Mouse (Mus musculus): ENCODE results near the gene Tlr9.

The Tlr9 gene

DNA sequence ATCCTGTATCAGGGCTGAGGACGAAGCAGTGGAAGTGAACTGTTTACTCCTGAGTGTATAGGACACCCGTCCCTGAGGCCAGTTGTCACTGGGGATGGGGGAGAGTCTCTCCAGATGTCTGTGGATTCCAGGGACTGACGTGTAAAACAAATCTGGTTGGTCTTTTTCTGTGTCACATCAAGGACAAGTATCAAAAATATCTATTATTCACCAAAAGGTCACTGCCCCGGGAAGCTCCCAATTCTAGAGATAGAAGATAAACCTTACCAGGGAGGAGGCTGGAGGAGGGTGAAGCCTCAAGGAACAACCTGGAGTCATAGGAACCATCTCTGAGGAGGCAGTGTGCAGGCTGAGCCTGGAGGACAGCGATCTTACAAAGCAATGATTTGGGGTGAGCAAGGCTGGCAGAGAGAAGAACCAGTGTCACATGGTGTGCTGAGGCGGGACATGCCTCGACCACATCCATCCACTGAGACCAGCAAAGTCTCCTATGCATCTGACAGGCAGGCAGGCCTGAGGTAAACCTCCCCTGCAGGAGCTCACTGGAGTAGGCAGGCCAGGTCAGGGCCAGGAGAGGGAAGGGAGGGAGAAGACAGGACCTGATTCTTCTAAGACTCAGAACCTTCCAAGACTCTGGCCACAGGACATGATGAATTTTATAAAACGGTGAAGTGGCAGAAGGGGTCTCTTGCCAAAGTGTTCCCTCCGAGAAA is 46.8 kb downstream of the Tlr9 start:
- DNase-seq, result no peak

DNA sequence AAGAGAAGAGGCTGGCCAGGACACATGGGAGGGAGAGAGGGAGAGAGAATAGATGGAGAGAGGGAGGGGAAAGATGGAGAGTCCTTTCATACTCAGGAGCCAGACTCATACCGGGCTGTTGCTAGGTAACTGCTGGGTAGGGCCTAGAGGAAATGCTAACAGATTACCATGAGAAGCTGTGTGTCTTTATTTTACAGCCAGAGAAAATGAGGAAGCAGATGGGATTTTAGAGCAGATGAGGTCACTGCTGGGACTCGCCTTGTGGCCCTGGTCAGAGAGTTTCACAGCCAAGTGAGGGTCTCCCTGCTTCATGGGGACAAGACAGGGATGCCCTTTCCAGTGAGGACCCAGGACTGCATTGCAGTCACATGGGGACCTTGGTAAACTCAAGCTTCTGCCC is 47.5 kb downstream of the Tlr9 start:
- no peak for DNase-seq

DNA sequence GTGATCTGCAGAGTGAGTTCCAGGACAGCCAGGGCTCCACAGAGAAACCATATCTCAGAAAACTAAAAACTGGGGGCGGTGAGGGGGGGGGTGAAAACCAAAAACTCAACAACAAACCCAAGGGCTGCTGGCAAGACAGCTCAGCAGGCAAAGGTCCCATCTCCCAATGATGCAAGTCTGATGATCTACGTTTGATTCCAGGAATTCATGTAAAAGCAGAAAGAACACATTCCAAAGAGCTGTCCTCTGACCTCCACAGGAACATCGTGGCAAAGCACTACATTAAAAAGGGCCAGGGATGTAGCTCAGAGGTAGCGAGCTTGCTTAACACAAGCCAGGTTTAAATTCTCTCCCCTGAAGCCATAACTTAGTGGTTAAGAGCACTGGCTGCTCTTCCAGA is 48.3 kb downstream of the Tlr9 start:
- no peak for DNase-seq

DNA sequence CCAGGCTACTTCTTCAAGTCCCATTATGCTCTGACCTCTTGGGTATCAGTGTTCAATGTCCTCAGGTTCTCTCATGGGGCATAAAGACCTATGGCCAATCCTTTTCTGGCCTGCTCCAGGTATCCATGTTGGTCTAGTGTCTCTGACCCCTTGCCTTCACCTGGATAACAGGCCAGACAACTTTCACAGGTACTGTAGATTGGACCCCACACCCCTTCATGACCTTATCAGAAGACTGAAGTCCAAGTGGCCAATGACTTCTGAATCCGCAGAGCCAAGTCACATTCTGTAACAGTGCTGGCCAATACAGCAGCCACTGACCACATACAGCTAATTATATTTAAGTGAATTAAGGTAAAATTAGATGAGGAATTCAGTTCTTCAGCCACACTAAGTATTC is 49.9 kb downstream of the Tlr9 start:
- DNase-seq, result no peak

DNA sequence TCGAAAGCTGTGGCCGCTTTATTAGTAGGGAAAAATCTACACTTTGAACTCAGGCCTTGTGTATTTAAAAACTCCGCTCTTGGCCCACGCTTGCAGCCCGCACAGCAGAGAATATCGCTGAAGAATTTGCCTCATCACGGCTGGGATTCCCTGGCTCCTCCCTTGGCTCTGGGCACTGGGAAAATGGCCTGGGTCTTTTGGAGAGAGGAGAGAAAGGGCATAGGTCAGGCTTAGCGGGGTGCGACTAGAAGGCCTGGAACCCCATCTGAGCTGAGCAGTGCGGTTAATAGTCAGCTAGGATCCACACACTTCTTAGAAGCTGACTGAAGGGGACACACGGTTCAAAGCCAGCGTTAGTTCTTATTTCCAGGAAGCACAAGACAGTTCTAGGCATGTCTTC is 50.9 kb downstream of the Tlr9 start:
- DNase-seq, result peak; percentile 48

DNA sequence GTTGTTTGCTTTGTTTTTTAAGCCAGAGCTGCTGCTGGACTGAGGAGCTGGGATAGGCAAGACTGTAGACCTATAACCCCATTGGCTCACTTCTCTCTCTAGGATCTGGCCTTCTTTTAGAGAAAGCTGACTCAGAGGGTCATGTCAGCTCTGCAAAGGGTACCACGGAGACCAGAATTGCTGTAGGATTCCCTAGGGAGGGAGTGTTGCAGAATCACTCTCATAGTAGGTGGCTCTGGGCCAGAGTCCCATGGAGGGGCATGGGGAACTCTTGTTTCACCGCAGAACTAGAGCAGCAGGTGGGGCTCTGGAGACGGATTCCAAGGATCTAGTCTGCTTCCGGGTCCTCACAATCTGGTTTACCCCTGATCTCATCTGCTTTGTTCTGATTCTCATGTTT is 51.4 kb downstream of the Tlr9 start:
- DNase-seq, result no peak

DNA sequence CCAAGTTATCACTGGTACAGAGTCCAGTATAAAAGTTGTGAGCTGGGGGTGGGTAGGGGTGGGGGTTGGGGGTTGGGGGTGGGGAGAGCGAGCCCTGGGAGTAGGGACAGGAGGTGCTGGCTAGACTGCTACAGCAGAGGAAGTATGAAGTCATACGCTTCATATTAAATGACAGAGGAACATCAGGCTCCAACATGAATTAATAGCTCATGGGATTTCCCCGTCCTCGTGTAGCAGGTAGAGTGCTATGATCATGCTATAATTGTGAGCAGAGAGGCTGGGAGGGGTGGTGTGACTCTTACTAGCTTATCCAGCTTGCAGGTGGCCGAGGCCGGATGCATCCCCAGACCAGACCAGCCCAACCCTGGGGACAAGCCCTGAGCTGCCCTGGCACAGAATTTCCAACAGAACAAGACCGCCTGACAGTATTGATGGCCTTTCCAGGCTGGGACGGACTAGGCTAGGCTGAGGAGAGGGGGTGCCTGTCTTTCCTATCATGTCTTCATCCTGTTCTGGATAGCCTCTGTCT is 52.3 kb downstream of the Tlr9 start:
- no peak for DNase-seq

DNA sequence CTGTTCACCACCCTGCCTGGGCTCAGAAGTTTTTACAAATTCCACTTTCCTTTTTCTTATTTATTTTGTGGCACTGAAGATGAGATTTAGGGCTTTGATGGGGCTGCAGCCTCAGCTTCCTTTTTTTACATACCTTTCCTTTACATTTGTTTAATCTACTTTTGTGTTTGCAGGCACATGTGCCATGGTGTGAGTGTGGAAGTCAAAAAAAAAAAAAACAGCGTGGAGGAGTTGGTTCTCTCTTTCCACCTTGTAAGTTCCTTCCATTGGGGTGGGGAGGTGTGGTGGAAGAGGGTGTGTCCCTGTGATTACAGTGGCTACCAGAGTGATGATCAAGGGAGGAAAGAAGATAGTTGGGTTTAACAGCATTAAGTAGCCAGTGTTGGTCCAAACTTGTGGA is 53.4 kb downstream of the Tlr9 start:
- DNase-seq, result no peak
